Mouse (Mus musculus) megakaryocyte, embryonic 14.5 days (primary cell): ENCODE measurements at regions not wholly inside any gene's neighbourhood (a gene's known extent, or its start where the extent isn't known, plus 50 kb on each side); places are given as distances from the start of the nearest gene placed in this dataset.

ENCODE experiments used
- FLI1 ChIP-seq: IDR thresholded peaks from 2 replicates; pipeline ENCODE4 v1.6.1; 2012; ENCODE audit warnings: low read length, inconsistent platforms, mixed read lengths
- GATA1 ChIP-seq: IDR thresholded peaks from 3 replicates; pipeline ENCODE4 v1.6.1; 2012; ENCODE audit warnings: mixed read lengths, low read length, inconsistent platforms, borderline replicate concordance

GRCm38 (mm10) chr9:41792830-41793213 is 331.3 kb downstream of the Sorl1 start:
- no peak for TF ChIP-seq GATA1
- no peak for TF ChIP-seq FLI1
